Mouse (Mus musculus) kidney, adult 18-20 months (tissue): ENCODE results near the gene Samd8.
A peak's percentile ranks its signal among the peaks of the same experiment; 100 is the strongest.

Experiments
- DNase-seq: peaks from one replicate; pipeline ENCODE4 v3.0.0; 2021

The Samd8 gene

DNA sequence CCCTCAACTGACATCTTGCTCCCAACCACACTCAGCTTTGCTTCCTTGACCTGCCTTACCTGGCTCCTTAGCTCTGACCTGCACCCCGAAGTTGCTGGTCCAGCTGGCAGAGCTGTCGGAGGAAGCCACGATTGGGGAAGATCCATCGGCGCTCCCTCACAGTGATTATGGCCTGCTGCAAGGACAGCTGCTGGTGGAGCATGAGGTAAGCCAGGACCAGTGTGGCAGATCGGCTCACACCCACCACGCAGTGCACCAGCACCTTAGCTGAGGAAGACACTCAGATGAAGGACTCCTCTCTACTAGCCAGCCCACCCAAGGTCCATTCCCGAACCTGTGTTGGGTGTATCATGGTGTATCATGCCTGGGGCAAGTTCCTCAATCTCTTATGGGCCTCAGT, 4.1 kb upstream of the Samd8 start:
- no peak for DNase-seq

DNA sequence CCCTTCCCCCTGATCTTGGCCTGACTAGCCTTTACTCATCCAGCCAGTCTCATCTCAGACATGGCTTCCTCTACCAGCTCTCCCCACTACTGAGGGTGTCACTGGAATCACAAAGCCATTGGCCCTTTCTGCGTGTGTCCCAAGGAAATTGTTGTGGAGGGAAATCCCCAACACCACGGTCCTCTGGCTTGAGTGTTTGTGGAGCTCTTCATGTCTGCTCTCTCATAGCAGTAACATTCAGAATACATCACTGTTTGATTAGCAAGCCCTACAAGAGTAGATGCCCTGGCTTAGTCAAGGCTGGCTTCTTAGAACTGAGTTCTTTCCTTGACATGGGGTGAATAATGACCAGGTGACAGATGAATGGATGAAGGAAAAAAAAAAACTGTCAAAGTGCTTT, 3.5 kb upstream of the Samd8 start:
- DNase-seq = no peak

DNA sequence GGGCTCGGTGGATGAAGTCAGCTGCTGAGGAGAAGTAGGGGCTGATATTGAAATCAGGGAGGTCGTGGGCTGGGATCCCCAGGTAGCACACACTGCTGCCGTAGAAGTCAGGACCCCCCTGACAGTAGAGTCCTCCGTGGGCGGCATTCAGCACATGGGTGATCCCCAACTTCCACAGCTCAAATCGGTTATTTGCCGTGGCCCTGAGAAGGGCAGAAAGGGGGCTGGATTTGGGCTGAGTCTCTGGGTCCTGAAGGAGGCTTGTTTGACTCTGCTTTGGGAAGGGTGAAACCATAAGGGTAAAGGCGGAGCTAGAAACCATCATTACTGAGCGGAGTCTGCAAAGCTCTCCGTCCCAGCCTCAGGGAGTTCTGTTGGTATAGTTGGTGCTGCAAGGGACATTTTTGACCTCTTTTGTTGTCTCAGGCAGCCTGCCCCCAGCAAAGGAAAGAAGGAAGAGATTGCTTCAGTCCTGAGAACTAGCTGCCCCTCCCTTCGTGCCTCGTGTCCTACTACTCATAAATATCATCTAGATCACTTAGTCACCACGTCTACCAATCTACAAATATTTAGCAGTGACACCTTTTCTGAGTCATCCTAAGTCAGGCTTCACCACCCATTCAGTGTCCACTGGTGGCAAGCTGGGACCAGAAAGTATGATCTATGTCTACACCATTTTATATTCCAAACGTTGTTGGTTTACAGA, 2.7 kb upstream of the Samd8 start:
- DNase-seq = no peak

DNA sequence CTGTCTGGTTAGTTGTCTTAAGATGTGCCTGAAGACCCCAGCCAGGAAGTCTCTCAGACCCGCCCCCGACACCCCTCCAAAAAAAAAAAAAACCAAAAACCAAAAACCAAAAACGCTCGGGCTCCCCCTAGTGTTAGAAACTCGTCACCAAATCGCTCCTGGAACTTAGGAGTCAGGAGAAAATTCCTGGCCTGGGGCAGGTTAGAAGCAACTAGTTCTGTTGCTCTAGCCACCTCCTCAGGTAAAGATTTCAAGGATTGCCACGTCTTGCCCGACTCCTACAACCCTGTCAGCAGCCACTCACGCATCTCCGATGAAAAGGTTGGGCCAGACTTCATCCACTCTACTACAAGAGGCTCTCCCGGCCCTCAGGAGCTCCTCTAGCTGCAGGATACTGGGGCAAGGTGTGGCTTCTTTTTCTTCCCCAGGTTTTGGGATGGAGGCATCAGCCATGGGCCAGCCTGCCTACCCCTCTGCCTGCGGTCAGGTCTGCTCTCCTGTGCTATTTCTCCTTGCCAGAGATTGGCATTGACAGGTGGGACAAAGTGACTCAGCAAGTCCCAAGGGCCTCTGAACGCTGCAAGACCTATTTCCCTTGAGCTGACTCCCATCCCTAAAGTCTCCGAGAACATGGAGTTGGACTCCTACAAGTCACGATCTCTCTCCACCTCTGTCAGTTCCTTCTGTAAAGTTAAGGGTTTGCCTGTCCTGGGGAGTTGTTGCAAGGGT, 2.0 kb upstream of the Samd8 start:
- DNase-seq = peak; percentile 64

DNA sequence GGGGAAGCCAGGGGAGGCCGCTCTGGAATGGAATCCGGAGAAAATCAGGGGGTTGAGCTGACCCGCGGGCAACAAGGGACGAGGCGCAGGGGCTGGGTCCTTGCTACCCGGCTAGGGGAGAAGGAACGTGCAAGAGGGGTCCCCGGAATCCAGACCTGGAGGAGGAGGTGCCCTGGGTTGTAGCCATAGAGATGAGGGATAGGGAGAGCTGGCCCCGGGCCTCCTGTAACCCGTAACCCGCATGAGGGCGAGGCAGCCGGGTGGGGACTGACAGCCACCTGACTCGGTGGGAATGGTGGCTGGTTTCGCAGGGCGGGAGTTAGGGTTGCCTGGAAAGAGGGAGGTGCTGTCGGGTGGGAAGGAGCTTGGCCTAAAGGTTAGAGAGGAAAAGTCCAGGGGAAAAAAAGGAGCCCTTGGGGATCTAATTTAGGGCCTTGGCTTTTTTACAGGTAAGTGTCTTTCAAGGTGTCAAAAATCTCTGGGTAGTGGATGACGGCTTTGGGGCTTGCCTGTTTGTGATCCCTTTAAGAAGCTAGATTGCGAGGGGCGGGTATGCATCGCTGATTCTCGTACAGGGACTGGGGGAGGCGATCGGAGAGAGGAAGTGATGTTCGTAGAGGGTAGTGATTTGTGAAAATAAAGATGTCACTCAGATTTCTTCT, 681 bp downstream of the Samd8 start, which contains the start of gene Dusp13:
Dusp13 (minus strand) TSS at position 301 of the 662 bp plus-strand sequence.
- peak; percentile 79 for DNase-seq

DNA sequence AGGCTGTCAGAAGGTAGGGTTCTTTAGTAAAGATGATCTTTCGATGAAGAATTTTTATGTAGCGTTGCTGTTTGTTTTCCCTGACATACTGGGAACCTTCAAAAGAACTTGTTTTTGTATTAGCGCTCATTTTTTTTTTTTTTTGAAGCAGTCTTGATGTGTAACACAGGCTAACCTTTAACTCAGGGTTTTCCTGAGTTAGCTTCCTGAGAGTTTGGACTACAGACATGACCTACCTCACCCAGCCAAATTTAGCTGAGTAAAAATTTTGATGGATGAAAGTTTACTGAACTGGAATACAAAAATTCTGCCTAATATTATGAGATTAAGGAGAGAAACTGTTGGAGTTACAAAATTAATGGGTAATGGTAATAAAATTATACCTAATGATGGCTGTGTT, 2.1 kb downstream of the Samd8 start:
- DNase-seq = no peak

DNA sequence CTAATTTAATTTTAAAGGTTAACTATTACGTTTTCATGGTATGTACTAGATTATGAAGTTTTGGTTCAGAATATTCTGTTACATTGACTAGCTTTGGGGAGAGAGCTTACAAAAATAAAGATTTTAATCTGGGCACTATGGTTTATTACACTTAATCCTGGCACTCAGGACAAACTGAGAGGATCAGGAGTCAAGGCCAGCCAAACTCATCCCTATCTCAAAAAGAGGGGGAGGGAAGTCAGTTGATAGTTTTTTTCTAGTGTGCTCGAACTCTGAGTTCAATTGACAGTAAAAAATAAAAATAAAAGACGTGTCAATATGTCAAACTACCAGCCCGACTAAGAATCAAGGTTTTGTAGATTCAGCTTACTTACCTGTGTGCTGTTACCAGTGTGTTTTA, 3.0 kb downstream of the Samd8 start:
- no peak for DNase-seq

DNA sequence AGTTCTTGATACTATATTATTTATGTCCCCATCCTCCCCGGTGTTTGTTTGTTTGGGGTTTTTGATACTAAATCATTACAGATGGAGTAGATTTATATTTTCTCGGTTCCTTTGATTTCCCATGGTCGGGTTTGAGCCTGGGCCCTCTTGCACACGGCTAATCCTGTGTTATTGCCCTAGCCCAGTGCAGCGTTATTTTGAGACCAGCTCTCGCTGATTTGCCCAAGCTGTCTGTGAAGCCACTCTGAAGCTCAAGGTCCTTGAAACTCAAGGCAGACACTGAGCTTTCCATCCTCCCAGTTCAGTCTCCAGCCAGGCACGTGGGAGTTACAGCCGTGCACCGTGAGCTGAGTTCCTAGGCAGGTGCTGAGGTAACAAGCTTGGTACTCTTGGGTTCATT, 11.2 kb downstream of the Samd8 start:
- no peak for DNase-seq

DNA sequence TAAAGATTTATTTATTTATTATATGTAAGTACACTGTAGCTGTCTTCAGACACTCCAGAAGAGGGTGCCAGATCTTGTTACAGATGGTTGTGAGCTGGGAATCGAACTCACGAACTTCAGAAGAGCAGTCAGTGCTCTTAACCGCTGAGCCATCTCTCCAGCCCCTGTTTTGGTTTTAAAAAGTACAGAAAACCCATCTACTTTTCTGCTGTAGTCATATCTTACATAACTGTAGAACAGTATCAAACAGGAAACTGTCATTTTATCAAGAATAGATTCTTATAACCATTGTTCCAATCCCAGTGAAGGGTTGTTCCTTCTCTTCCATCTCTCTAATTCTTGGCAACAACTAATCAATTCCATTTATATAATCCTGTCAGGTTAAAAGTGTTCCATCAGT, 13.4 kb downstream of the Samd8 start:
- DNase-seq = no peak

DNA sequence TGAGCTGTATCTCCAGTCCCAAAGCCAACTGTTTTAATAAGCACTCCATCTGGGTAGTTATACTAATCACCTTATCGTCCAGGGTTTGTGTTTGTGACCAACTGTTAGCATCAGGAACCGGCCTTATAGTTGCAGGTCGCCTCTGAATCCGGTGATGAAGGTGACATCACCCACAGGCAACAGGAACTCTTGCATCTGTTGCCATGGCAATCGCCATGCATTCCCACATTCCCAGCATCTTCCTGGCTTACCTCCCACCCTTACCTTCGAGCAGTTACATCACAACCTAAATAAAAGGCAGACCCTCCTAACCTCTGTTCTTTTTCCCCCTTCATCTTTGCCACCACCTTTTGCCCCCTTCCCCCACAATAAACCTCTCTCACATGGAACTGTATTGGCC, 14.3 kb downstream of the Samd8 start:
- no peak for DNase-seq

DNA sequence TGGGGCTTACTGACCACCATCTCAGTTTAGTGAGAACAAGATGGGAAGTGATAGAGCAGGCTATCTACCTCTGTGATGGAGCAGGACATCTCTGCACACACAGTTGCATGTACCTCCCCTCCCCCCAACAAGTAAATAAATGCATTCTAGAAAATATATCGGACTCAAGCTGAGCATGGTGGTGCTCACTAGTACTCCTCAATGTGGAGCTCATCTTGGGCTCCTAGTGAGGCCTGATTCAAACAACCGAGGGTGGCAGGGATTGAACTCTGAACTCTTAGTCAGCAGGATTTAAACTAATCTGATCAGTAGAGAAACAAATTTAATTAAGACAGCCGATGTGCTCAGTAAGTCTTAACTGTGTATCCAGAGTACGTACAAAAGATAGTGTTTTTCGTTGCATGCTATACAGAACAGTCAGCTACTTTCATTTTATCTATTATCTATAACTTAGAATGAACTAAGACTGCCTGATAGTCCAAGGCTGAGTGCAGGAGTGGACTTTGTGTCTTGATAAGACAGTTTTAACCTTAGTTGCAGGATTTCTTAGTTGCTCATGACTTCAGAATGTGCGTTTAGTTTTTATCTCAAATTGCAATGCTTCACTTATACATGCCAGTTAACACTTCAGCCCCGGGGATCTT, 15.5 kb downstream of the Samd8 start:
- DNase-seq = no peak

DNA sequence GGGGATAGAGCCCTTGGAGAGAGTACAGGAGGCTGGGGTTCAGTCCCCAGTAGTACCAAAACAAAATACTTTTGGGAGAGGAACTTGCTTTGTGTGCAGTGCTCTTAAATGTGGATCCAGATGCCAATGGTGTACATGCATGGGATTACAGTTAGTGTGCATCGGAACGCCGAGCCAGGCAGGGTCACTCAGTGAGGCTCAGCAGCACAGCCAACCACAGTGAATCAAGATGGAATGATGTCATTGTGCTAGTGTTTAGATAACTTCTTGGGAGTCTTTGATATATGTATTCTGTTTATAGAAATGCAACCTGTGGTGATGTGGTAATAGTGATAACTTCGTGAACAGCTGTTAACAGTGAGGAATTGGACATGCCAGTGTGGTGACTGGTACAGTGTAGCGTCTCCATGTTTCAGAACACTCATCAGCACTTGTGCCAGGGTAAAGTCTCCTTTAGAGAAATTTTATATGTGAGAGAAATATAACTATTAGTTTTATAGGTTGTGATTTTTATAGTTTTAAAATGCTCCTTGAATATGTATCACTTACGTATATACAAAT, 16.1 kb downstream of the Samd8 start:
- no peak for DNase-seq

DNA sequence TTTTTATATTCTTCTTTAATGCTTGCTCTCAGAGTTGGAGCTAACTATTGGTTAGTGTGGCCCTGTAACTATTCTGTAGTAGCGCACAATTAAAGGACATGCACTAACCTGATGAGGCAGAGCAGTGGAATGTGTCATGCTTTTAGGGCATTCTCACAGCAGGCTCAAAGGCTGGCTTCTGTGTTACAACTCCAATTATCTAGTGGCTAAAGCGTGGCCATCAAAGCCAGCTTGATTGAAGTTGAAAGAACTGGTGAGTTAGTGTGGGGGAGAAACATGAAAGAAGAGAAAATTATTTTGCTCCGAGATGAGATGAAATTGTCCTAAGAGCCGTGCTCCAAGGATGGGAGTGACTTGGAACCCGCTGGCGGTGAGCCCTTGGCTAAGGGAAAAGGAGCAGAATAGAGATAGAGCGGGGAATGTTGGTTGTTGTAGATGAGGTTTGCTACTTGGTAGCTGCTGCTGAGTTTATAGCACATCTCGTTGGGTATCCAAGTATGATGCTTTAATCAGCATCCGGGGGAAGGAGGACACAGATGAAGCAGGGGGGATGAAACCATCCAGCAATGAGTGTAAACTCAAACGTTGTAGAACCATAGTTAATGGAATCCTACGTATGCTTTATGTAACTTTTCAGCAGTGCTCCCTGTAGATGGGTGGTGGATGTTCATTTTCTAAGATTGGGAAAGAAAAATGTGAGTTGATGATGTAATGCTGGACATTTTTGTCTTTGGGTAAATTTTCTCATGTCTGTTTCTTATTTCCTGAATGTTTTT, 22.4 kb downstream of the Samd8 start:
- DNase-seq = no peak

DNA sequence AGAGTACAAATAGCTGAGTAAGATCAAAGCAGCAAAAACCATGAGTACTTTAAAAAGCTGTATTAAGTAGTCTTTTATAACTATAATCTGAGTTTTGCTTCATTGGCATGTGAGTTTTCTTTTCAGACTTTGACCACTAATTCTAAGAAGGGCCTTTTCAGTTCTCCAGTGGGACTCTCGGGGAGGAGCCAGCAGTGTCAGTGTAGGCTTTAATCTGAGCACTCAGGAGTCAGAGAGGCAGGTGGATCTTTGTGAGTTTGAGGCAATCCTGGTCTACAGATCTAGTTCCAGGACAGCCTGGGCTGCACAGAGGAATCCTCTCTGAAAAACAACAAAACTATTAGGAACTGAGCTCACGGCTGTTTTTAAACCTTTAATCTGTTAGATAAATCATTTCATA, 23.6 kb downstream of the Samd8 start:
- DNase-seq = no peak

DNA sequence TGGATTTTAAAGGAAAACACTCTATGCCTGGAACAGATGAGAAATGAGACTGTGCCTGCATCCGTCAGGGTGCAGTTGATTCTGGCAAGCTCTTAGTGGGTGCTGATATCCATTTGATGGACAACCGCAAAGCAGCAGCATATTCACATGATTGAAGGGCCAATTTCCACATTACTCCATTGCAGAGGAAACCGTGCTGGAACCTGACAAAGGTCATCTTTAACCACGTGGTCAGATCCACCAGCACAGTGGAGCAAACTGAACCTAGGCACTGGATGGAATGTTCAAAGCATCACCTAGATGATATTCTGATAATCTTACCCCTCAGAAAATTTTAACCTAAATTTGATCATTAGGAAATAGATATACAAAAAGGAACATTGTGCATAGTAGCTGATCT, 25.9 kb downstream of the Samd8 start:
- no peak for DNase-seq

DNA sequence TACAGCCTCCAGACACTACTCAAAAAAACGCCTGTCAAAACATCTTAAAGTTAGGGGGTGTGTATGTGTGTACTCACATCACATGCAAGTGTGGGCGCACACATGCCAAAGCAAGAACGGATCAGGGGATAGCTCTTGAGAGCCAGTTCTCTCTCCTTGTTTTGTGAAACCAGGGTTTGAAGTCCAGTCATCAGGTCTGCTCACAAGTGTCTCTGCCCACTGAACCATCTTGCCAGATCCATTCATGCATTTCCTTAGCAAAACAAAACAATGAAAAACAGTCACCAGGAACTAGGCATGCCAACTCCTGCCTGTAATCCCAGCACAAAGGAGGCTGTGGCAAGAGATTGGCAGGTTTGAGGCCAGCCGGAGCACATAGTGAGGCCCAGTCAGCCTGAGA, 36.2 kb downstream of the Samd8 start:
- DNase-seq = peak; percentile 37

DNA sequence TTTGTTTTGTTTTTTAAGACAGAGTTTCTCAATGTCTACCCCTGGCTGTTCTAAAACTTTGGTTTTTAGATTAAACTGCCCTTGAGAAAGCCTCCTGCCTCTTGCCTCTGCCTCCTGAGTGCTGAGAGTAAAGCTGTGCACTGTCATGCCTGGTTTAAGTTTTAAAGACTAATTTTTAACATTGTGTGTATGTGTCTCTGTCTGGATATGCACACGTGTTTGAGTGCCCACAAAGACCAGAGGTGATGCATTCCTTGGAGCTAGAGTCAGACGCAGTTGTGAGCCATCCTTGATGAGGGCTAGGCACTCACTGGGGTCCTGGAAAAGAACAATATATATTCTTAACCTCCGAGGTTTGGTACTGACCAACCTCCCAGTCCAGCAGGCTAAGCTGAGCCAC, 37.0 kb downstream of the Samd8 start:
- peak; percentile 28 for DNase-seq

DNA sequence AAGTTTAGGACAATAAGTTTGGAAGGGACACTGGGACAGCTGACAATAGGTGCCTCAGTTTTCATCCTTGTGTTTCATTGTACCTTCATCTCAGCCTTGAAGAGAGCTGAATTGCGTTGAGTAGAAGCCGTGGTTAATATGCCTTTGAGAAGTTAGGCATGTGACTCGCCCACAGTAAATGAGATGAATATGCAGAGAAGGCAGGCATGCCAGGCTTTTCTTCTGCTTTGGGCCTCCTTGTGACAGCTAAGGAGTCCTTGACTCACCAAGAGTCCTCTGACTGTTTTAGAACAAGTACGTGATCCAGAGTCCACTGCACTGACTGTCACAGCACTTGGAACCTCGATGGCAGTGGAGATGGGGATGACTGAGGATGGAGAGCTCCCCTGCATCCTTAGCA, 37.8 kb downstream of the Samd8 start:
- no peak for DNase-seq

DNA sequence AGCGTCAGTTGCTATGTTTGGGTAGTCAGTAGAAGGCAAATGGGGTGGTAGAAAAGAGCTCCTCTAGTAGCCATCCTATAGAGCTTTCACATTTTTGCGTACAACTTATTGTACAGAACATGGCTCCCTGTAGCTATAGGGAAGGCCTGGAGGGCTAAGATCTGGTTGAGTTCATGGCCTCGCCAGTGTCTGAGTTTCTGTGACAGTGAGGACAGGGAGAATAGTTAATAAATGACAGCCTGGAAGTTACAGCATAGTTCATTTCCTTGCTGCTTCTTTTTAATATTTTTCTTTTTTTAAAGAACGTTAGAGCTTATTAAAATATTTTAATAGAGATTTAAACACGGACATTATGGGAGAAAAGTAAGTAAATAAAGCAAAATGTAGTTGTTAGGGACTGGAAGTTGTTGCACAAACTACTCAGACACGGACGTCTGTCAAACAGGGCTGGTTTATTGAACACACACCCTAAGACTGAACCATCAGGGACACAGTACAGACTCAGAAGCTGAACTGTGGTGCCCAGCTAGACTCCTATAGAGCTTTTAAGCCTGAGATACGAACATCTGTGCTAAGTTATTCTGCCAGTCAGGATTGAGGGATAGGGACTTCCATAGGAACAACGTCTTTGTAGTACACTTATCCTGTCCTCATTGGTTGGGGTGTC, 40.4 kb downstream of the Samd8 start:
- no peak for DNase-seq

DNA sequence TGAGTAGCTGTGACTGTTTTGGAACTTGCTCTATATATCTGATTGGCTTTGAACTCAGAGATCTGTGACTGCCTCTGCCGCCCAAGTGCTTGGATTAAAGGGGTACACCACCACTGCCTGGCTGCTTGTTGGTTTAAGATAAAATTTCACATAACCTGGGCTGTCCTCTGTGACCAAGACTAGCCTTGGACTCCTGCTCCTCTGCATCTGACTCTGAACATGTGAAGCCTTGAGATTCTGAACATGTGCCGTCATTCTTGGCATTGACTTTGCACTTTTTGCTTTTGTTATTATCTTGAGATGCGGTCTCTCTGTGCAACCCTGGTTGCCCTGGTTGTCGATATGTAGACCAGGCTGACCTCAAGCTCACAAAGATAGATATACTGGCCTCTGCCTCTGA, 41.4 kb downstream of the Samd8 start:
- DNase-seq = no peak

DNA sequence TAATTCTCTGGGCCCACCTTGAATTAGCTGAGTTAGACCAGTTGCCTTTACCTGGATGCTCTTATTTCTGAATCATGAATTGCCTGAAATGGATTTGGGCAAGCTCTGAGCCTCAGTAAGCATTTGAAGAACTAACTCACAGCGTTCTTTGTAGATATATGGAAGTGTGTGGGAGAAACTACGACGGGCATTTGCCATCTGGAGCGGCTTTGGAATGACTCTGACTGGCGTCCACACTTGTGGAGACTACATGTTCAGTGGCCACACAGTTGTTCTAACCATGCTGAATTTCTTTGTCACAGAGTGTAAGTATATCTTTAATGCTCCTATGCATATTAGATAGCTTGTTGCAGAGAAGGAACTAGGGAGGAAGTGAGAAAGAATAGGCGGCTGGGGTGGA, 41.9 kb downstream of the Samd8 start:
- no peak for DNase-seq

DNA sequence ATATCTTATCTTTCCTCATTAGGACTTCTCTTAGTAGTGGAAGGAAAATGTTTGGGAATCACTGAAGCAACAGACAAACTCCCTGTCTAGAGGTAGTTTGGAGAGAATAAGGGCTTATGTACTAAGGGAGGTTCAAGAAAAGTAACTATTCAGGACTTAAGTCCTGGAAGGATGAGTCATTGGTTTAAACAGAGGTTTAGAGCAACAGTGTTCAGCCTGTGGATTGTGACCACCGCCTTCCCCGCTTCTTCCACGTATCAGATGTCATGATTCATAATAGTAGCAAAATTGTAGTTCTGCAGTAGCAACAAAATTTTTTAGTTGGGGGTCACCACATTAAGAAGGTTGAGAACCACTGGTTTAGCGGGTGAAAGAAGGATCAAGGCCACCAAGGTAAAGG, 50.3 kb downstream of the Samd8 start:
- DNase-seq = no peak
